Mouse (Mus musculus) bone marrow, adult 2 months (tissue): Measurements from ENCODE around the gene Scn2a.

ENCODE experiments used
- CTCF ChIP-seq: fragments of 200-500 bp; IDR thresholded peaks from 2 replicates; pipeline ENCODE4 v1.5.1; 2011; ENCODE audit warnings: low read length, control low read depth; ENCODE audit not compliant: control insufficient read depth, insufficient read depth
- POLR2A ChIP-seq: fragments of 200-500 bp; IDR thresholded peaks from 2 replicates; pipeline ENCODE4 v1.6.1; 2011; ENCODE audit warnings: low read depth, mild to moderate bottlenecking, control low read depth, low read length, borderline replicate concordance; ENCODE audit not compliant: control insufficient read depth

- TF ChIP-seq CTCF, result no peak
- TF ChIP-seq POLR2A, result no peak
Observed at GRCm38 (mm10) chr2:65621254-65621653, 683 bp downstream of the Scn2a start.
